11 mouse cellular contexts compared by ENCODE assay signal in the genomic region with DNA sequence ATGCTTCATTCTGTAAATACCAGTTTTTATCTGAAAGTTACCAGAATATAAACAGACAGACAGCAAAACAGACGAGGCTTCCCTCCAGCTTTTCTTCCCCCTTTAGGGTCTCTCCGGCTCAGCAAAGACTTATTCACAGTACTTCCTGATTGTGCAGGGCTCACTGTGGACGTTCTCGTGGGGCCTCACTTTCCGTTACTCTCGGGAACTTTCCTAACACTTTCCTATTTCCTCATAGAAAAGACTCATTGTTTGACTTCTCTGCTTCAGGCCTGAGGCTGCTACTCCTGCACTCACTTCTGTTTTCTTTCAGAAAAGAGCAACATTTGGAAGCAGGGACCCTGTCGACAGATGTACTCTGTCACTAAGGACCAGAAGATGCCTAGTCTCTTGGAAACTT.
DNase-seq lines count a peak whose midpoint lies in the region; ATAC-seq and TF ChIP-seq lines count a peak whose summit lies in the region.
"Had no signal": no experiment of that assay in that cellular context is flagged by ENCODE, and none has a peak within 500 bp of the region (broad histone marks: within the 10 kb centered on the region; RNA-seq: fewer than 3 reads in every experiment).

No protein-coding gene starts in this region.

- peak; percentile 30; the same call in 1 of the 2 replicates for ATAC-seq in liver, embryonic 16.5 days (ENCODE audit: low read depth)
- ATAC-seq in liver, embryonic 12.5 days, result no peak
- ATAC-seq in embryonic facial prominence, embryonic 15.5 days (ENCODE audit: insufficient number of reproducible peaks, low FRiP score, low TSS enrichment, low read depth), result no peak
- ATAC-seq in heart, postnatal 0 days (ENCODE audit: insufficient read depth, low read depth), result no peak
- ATAC-seq in megakaryocyte, adult 5-6 weeks (ENCODE audit: poor library complexity, severe bottlenecking), result peak; percentile 85
- ATAC-seq: intestine, postnatal 0 days had no signal

- H3K4me1 ChIP-seq in liver, embryonic 16.5 days (ENCODE audit: control insufficient read depth, low read depth, low read length), result no peaks in the 10 kb centered on the region
- no peaks in the 10 kb centered on the region for H3K4me1 ChIP-seq in liver, embryonic 12.5 days
- peaks cover 15% of the 10 kb centered on the region; the same call in 1 of the 2 replicates for H3K4me1 ChIP-seq in embryonic facial prominence, embryonic 15.5 days
- peaks cover 4% of the 10 kb centered on the region; the same call in 1 of the 2 replicates for H3K4me1 ChIP-seq in heart, postnatal 0 days (ENCODE audit: control insufficient read depth, insufficient read depth)

- H3K9me3 ChIP-seq in liver, embryonic 16.5 days (replicated peaks; ENCODE audit: control insufficient read depth, low read length), result no peaks in the 10 kb centered on the region
- no peaks in the 10 kb centered on the region for H3K9me3 ChIP-seq in liver, embryonic 12.5 days (replicated peaks)
- H3K9me3 ChIP-seq in embryonic facial prominence, embryonic 15.5 days (replicated peaks), result no peaks in the 10 kb centered on the region
- 0 out of 2 replicates have a peak, but pooled peaks cover 3% of the 10 kb centered on the region for H3K9me3 ChIP-seq in heart, postnatal 0 days (replicated peaks; ENCODE audit: control insufficient read depth, low read length)

- 13% methylated on average over 7 of the region's 7 CpGs for WGBS in liver, embryonic 16.5 days (ENCODE audit: insufficient replicate concordance)
- 24% methylated on average over 7 of the region's 7 CpGs for WGBS in liver, embryonic 12.5 days (ENCODE audit: insufficient replicate concordance)
- WGBS in embryonic facial prominence, embryonic 15.5 days, result 22% methylated on average over 7 of the region's 7 CpGs
- WGBS in heart, postnatal 0 days, result 45% methylated on average over 7 of the region's 7 CpGs

- no peak overlapping the region for H3K4me2 ChIP-seq in liver, embryonic 16.5 days (ENCODE audit: low read depth, low read length)
- H3K4me2 ChIP-seq in liver, embryonic 12.5 days, result no peak overlapping the region
- no peak overlapping the region for H3K4me2 ChIP-seq in embryonic facial prominence, embryonic 15.5 days (replicated peaks)
- H3K4me2 ChIP-seq in heart, postnatal 0 days (ENCODE audit: low read depth, low read length), result no peak overlapping the region

- no peak overlapping the region for H3K9ac ChIP-seq in liver, embryonic 16.5 days (ENCODE audit: low read depth, low read length)
- no peak overlapping the region for H3K9ac ChIP-seq in liver, embryonic 12.5 days
- H3K9ac ChIP-seq in embryonic facial prominence, embryonic 15.5 days, result no peak overlapping the region
- no peak overlapping the region for H3K9ac ChIP-seq in heart, postnatal 0 days (replicated peaks; ENCODE audit: low read depth, low read length)

- H3K27ac ChIP-seq in liver, embryonic 16.5 days (ENCODE audit: low read length), result peak overlapping the region; percentile 48
- no peak overlapping the region for H3K27ac ChIP-seq in liver, embryonic 12.5 days
- H3K27ac ChIP-seq in embryonic facial prominence, embryonic 15.5 days (replicated peaks), result 0 out of 2 replicates have a peak overlapping the region, but pooled peaks have one; percentile 2
- H3K27ac ChIP-seq in heart, postnatal 0 days (ENCODE audit: low read depth), result peak overlapping the region; percentile 39; the same call in 1 of the 2 replicates
- H3K27ac ChIP-seq: gastrocnemius, adult 2 months had no signal

- no peak for TF ChIP-seq CTCF in heart, postnatal 0 days (IDR thresholded peaks at IDR 0.05; ENCODE audit: low read depth)

- no peak overlapping the region for H3K4me3 ChIP-seq in liver, embryonic 16.5 days (ENCODE audit: low read depth, low read length)
- H3K4me3 ChIP-seq in liver, embryonic 12.5 days, result no peak overlapping the region
- no peak overlapping the region for H3K4me3 ChIP-seq in embryonic facial prominence, embryonic 15.5 days (replicated peaks)
- no peak overlapping the region for H3K4me3 ChIP-seq in heart, postnatal 0 days (ENCODE audit: low read depth, low read length)
- H3K4me3 ChIP-seq: erythroblast, embryonic 14.5 days; gastrocnemius, adult 2 months had no signal

- no peak for TF ChIP-seq EP300 in heart, postnatal 0 days (IDR thresholded peaks at IDR 0.05; ENCODE audit: low read depth)

- H3K27me3 ChIP-seq in liver, embryonic 16.5 days (ENCODE audit: control insufficient read depth, insufficient read depth, low read depth, low read length), result no peaks in the 10 kb centered on the region
- no peaks in the 10 kb centered on the region for H3K27me3 ChIP-seq in liver, embryonic 12.5 days (replicated peaks)
- H3K27me3 ChIP-seq in embryonic facial prominence, embryonic 15.5 days, result no peaks in the 10 kb centered on the region
- H3K27me3 ChIP-seq in heart, postnatal 0 days (ENCODE audit: control insufficient read depth, insufficient read depth, low read length), result no peaks in the 10 kb centered on the region

- DNase-seq in heart, postnatal 0 days (ENCODE audit: low spot score), result no peak
- DNase-seq in adrenal gland, postnatal 4 days (ENCODE audit: low spot score in 2 of 2), result no peak
- no peak for DNase-seq in spleen, adult 18-20 months
- no peak for DNase-seq in adrenal gland, adult 2 months
- DNase-seq: gastrocnemius, adult 2 months had no signal

- no peaks in the 10 kb centered on the region for H3K36me3 ChIP-seq in liver, embryonic 16.5 days (ENCODE audit: control insufficient read depth, insufficient read depth)
- no peaks in the 10 kb centered on the region for H3K36me3 ChIP-seq in liver, embryonic 12.5 days
- no peaks in the 10 kb centered on the region for H3K36me3 ChIP-seq in embryonic facial prominence, embryonic 15.5 days
- no peaks in the 10 kb centered on the region for H3K36me3 ChIP-seq in heart, postnatal 0 days (replicated peaks; ENCODE audit: control insufficient read depth, insufficient read depth, low read length)

Comparison
In these comparisons a context has a peak if more than half of its experiments do, and no peak if none do; other contexts are left out.
1. ATAC-seq: peak in liver, embryonic 16.5 days (single experiment) and megakaryocyte, adult 5-6 weeks (single experiment); none in liver, embryonic 12.5 days (single experiment), embryonic facial prominence, embryonic 15.5 days (single experiment) and heart, postnatal 0 days (single experiment).